Mouse (Mus musculus): Measurements from ENCODE around the gene Cyp2d22. TPM values are rescaled to one million over a fixed set of nuclear protein-coding genes. Genes with fewer than 3 reads are reported as not detected.

Gene Cyp2d22
- polyA plus RNA-seq, 1 experiment: 1.1 TPM

DNA sequence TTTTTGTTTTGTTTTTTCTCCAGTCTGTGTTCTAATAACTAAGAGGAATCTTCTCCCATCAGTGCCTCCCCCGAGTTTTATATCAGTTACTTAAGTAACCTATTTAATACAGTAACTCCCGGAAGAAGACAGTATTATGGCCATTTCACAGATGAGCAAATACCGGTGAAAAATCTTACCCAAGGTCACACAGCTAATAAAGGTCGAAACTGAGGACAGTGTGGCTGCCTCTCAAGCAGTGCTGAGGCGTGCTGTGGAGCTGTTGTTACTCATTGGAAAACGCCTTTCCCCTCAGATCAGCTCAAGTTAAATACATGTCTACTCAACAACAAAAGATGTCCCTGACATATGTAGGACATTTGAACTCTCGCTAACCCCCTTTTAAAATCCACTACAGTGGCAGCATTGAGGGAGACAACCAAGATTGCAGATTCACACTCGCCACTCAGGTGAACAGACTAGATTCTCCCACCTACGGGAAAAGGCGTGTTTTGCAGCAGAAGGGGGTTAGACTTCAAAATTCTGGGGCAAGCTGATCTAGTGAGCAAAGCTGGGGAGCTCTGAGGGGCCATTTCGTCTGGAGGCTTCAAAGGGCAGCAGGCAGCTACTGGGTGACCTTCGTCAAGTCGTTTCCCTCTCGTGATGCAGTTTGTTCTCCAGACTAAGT is 26.8 kb downstream of the Cyp2d22 start:
- no peak overlapping the region for H3K27ac ChIP-seq (ENCODE audit: insufficient read depth, low read length)
- H3K4me3 ChIP-seq (ENCODE audit: low read depth, low read length): peak overlapping the region; percentile 92
- TF ChIP-seq CTCF (IDR thresholded peaks at IDR 0.05; ENCODE audit: low read depth, low read length) (no peak), EP300 (IDR thresholded peaks at IDR 0.05; ENCODE audit: insufficient read depth, low read depth, low read length) (no peak), POLR2A (IDR thresholded peaks at IDR 0.05; ENCODE audit: insufficient read depth, low read length) (no peak)
- H3K9me3 ChIP-seq (replicated peaks; ENCODE audit: control insufficient read depth, insufficient read depth, low read length, poor library complexity, severe bottlenecking): no peaks in the 10 kb centered on the region
- H3K9ac ChIP-seq (ENCODE audit: low read depth, poor library complexity, severe bottlenecking): peak overlapping the region; percentile 91
- peaks cover 12% of the 10 kb centered on the region for H3K36me3 ChIP-seq (ENCODE audit: control insufficient read depth, insufficient read depth, low read length, poor library complexity, severe bottlenecking)
- H3K27me3 ChIP-seq (ENCODE audit: control insufficient read depth, insufficient read depth, low read length, poor library complexity, severe bottlenecking): no peaks in the 10 kb centered on the region
- no peaks in the 10 kb centered on the region for H3K4me1 ChIP-seq (ENCODE audit: control insufficient read depth, insufficient read depth, low read length)

DNA sequence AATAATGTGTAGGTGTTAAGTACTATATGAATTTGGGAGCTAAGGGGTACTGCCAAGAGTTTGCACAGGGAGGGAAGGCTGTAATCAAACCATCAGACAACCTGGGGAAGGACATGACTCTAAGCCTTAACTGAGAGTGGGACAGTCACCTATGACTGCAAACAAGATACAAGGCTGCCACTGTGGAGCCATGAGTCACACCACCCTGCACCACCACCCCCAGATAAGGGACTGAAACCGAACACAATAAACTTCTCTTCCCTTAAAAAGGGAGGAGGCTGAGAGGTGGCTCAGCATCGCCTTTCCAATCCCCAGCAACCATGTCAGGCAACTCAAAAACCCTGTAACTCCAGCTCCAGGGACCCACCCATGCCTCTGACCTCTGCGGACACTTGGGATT is 28.6 kb downstream of the Cyp2d22 start:
- no peaks in the 10 kb centered on the region for H3K27me3 ChIP-seq (ENCODE audit: control insufficient read depth, insufficient read depth, low read length, poor library complexity, severe bottlenecking)
- H3K9ac ChIP-seq (ENCODE audit: low read depth, poor library complexity, severe bottlenecking): no peak overlapping the region
- peaks cover 2% of the 10 kb centered on the region for H3K4me1 ChIP-seq (ENCODE audit: control insufficient read depth, insufficient read depth, low read length)
- peaks cover 12% of the 10 kb centered on the region for H3K36me3 ChIP-seq (ENCODE audit: control insufficient read depth, insufficient read depth, low read length, poor library complexity, severe bottlenecking)
- H3K27ac ChIP-seq (ENCODE audit: insufficient read depth, low read length): no peak overlapping the region
- H3K4me3 ChIP-seq (ENCODE audit: low read depth, low read length): no peak overlapping the region
- H3K9me3 ChIP-seq (replicated peaks; ENCODE audit: control insufficient read depth, insufficient read depth, low read length, poor library complexity, severe bottlenecking): no peaks in the 10 kb centered on the region
- TF ChIP-seq POLR2A (IDR thresholded peaks at IDR 0.05; ENCODE audit: insufficient read depth, low read length) (no peak), CTCF (IDR thresholded peaks at IDR 0.05; ENCODE audit: low read depth, low read length) (no peak), EP300 (IDR thresholded peaks at IDR 0.05; ENCODE audit: insufficient read depth, low read depth, low read length) (no peak)

DNA sequence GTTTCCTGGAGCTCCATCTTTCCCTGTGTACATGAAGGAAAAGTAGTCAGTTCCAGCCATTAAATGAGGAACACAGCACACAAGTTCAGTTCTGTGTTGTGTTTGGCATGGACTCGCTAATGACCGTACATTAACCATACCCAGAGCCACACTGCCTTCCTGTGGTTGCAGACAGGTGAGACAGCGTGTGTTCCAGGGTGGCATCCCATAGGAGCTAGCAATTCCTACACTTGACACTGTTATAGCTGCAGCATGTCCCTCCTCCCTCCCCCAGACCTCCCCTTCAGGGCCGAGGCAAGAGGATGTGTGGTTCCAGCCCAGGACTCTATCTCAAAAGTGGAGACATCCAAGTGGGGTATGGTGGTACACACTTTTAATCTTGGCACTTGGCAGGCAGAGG is 29.7 kb downstream of the Cyp2d22 start:
- Histone ChIP-seq H3K4me3 (ENCODE audit: low read depth, low read length) (no peak overlapping the region), H3K36me3 (ENCODE audit: control insufficient read depth, insufficient read depth, low read length, poor library complexity, severe bottlenecking) (peaks cover 12% of the 10 kb centered on the region), H3K27me3 (ENCODE audit: control insufficient read depth, insufficient read depth, low read length, poor library complexity, severe bottlenecking) (no peaks in the 10 kb centered on the region), H3K9me3 (replicated peaks; ENCODE audit: control insufficient read depth, insufficient read depth, low read length, poor library complexity, severe bottlenecking) (no peaks in the 10 kb centered on the region), H3K4me1 (ENCODE audit: control insufficient read depth, insufficient read depth, low read length) (peaks cover 2% of the 10 kb centered on the region), H3K27ac (ENCODE audit: insufficient read depth, low read length) (no peak overlapping the region), H3K9ac (ENCODE audit: low read depth, poor library complexity, severe bottlenecking) (no peak overlapping the region)
- no peak for TF ChIP-seq POLR2A (IDR thresholded peaks at IDR 0.05; ENCODE audit: insufficient read depth, low read length)

DNA sequence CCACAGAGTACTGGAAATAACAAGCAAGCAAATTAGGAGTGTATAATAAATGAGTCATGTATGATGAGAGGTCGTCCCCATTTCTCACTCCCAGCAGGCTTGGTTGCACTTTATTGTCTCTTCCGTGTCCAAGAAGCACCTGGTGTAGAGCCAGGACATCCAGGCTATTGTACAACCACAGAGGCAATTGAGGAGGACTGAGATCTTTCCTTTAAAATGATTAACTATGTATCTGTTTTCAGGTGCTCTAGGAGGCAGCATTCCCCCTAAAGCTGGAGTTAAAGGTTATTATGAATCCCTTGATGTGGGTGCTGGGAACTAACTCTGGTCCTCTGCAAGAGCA is 31.1 kb downstream of the Cyp2d22 start:
- Histone ChIP-seq H3K4me1 (ENCODE audit: control insufficient read depth, insufficient read depth, low read length) (peaks cover 2% of the 10 kb centered on the region), H3K9me3 (replicated peaks; ENCODE audit: control insufficient read depth, insufficient read depth, low read length, poor library complexity, severe bottlenecking) (no peaks in the 10 kb centered on the region), H3K27me3 (ENCODE audit: control insufficient read depth, insufficient read depth, low read length, poor library complexity, severe bottlenecking) (no peaks in the 10 kb centered on the region), H3K9ac (ENCODE audit: low read depth, poor library complexity, severe bottlenecking) (no peak overlapping the region), H3K4me3 (ENCODE audit: low read depth, low read length) (no peak overlapping the region), H3K27ac (ENCODE audit: insufficient read depth, low read length) (no peak overlapping the region), H3K36me3 (ENCODE audit: control insufficient read depth, insufficient read depth, low read length, poor library complexity, severe bottlenecking) (peaks cover 12% of the 10 kb centered on the region)
- TF ChIP-seq EP300 (IDR thresholded peaks at IDR 0.05; ENCODE audit: insufficient read depth, low read depth, low read length): no peak

DNA sequence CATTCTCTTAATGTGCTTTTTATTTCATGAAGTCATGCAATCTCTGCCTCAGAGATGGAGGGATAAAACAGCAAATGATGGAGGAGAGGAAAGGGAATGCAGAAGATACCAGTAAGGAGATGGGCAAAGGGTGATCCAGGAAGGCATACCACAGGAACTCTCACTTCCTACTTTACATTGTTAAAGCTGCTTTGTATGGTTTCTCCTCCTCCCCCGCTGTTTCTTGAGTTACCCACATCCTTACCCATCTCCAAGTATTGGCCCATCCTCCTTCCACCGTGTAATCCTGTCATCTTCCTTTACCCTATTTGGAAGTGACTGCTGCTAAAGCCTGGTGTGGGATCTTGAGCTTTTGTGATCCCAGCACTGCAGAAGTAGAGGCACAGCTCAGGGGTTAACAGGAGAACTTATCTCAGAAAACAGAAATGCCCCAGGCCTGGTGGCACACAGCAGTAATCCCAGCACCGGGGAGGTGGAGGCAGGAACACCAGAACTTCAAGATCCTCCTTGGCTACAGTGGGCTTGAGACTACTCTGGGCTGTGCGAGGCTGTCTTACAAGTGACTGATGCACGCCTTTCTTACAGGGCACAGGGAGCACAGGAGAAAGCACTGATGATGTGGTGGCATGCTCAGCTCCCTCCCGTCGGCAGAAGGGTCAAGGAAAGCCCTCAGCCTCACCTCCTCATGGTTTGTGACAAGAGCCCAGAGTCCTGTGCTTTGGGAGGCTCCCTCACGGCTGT is 31.6 kb downstream of the Cyp2d22 start:
- Histone ChIP-seq H3K4me1 (ENCODE audit: control insufficient read depth, insufficient read depth, low read length) (peaks cover 2% of the 10 kb centered on the region), H3K9ac (ENCODE audit: low read depth, poor library complexity, severe bottlenecking) (no peak overlapping the region), H3K4me3 (ENCODE audit: low read depth, low read length) (no peak overlapping the region), H3K36me3 (ENCODE audit: control insufficient read depth, insufficient read depth, low read length, poor library complexity, severe bottlenecking) (peaks cover 12% of the 10 kb centered on the region), H3K27ac (ENCODE audit: insufficient read depth, low read length) (no peak overlapping the region), H3K27me3 (ENCODE audit: control insufficient read depth, insufficient read depth, low read length, poor library complexity, severe bottlenecking) (no peaks in the 10 kb centered on the region), H3K9me3 (replicated peaks; ENCODE audit: control insufficient read depth, insufficient read depth, low read length, poor library complexity, severe bottlenecking) (no peaks in the 10 kb centered on the region)
- TF ChIP-seq POLR2A (IDR thresholded peaks at IDR 0.05; ENCODE audit: insufficient read depth, low read length) (no peak), EP300 (IDR thresholded peaks at IDR 0.05; ENCODE audit: insufficient read depth, low read depth, low read length) (no peak), CTCF (IDR thresholded peaks at IDR 0.05; ENCODE audit: low read depth, low read length) (no peak)

DNA sequence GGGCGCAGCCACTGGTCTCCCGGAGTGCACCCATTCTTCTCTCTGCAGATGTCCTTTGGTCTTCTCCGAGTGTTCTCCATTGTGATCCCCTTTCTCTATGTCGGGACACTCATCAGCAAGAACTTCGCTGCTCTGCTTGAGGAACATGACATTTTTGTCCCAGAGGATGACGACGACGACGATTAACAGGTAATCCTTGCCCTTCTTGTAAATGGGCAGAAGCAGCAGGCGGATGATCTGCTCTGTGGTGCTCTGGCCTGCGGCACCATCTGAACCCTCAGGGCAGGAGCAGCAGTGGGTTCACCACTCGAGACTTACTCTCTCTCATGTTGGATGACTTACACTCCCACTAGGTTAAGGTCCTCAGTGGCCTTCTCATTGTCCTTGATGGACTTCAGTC is 32.2 kb downstream of the Cyp2d22 start:
- peaks cover 12% of the 10 kb centered on the region for H3K36me3 ChIP-seq (ENCODE audit: control insufficient read depth, insufficient read depth, low read length, poor library complexity, severe bottlenecking)
- no peak overlapping the region for H3K27ac ChIP-seq (ENCODE audit: insufficient read depth, low read length)
- H3K4me3 ChIP-seq (ENCODE audit: low read depth, low read length): no peak overlapping the region
- H3K27me3 ChIP-seq (ENCODE audit: control insufficient read depth, insufficient read depth, low read length, poor library complexity, severe bottlenecking): no peaks in the 10 kb centered on the region
- no peaks in the 10 kb centered on the region for H3K9me3 ChIP-seq (replicated peaks; ENCODE audit: control insufficient read depth, insufficient read depth, low read length, poor library complexity, severe bottlenecking)
- H3K4me1 ChIP-seq (ENCODE audit: control insufficient read depth, insufficient read depth, low read length): peaks cover 2% of the 10 kb centered on the region
- TF ChIP-seq CTCF (IDR thresholded peaks at IDR 0.05; ENCODE audit: low read depth, low read length) (no peak), EP300 (IDR thresholded peaks at IDR 0.05; ENCODE audit: insufficient read depth, low read depth, low read length) (no peak), POLR2A (IDR thresholded peaks at IDR 0.05; ENCODE audit: insufficient read depth, low read length) (no peak)
- no peak overlapping the region for H3K9ac ChIP-seq (ENCODE audit: low read depth, poor library complexity, severe bottlenecking)
